Mouse (Mus musculus) midbrain, embryonic 13.5 days (tissue): ENCODE results near the gene 2010111I01Rik. TPM values are rescaled to one million over a fixed set of nuclear protein-coding genes. Genes with fewer than 3 reads are reported as not detected.
A peak's percentile ranks its signal among the peaks of the same experiment; 100 is the strongest.
"Not testable (repeated sequence)": the region's sequence is repeated elsewhere in the genome, so short reads cannot be mapped to it uniquely, and the experiment has no call there.

Experiments
- ATAC-seq: fragments of 200-750 bp; cut with Nextera tagmentation; 2 replicates; pipeline ENCODE4 v1.8.0; 2017; ENCODE audit warnings: mild to moderate bottlenecking, moderate TSS enrichment, moderate library complexity
- H3K27ac ChIP-seq: fragments of 300-500 bp; sonication (generic); 2 replicates; pipeline ENCODE4 v1.5.1; 2015; ENCODE audit warnings: inconsistent platforms, mild to moderate bottlenecking, moderate library complexity
- H3K27me3 ChIP-seq: fragments of 300-500 bp; sonication (generic); 2 replicates; pipeline ENCODE4 v1.6.1; 2015; ENCODE audit warnings: mild to moderate bottlenecking, inconsistent platforms
- H3K36me3 ChIP-seq: fragments of 300-500 bp; sonication (generic); 2 replicates; pipeline ENCODE4 v1.6.1; 2015; ENCODE audit warnings: mild to moderate bottlenecking, inconsistent platforms
- H3K4me1 ChIP-seq: fragments of 300-500 bp; sonication (generic); replicated peaks from 2 replicates; pipeline ENCODE4 v1.6.1; 2015; ENCODE audit warnings: inconsistent platforms
- H3K4me2 ChIP-seq: fragments of 300-500 bp; sonication (generic); replicated peaks from 2 replicates; pipeline ENCODE4 v1.6.1; 2015; ENCODE audit warnings: moderate library complexity, mild to moderate bottlenecking, inconsistent platforms
- H3K4me3 ChIP-seq: fragments of 300-500 bp; sonication (generic); replicated peaks from 2 replicates; pipeline ENCODE4 v1.5.1; 2015; ENCODE audit warnings: mild to moderate bottlenecking, inconsistent platforms
- H3K9ac ChIP-seq: fragments of 300-500 bp; sonication (generic); replicated peaks from 2 replicates; pipeline ENCODE4 v1.6.1; 2015; ENCODE audit warnings: mild to moderate bottlenecking, inconsistent platforms
- H3K9me3 ChIP-seq: fragments of 300-500 bp; sonication (generic); 2 replicates; pipeline ENCODE4 v1.6.1; 2016; ENCODE audit warnings: mild to moderate bottlenecking, inconsistent platforms
- WGBS: fragments of 180-500 bp; shearing (Covaris S2); methylation state at CpG from one replicate; pipeline ENCODE4 v1.1.7; 2015; 5-methylcytosine and 5-hydroxymethylcytosine counted together
- polyA plus RNA-seq: library from polyadenylated mRNA; unstranded; fragments of >200 nt; fragmentation: Nextera tagmentation; extraction: Ambion mirVana; gene quantifications from 2 replicates; pipeline ENCODE4 v1.2.1, GENCODE M21; 2015

The 2010111I01Rik gene
- polyA plus RNA-seq, 1 experiment from 2014 or later = 28.6 TPM

DNA sequence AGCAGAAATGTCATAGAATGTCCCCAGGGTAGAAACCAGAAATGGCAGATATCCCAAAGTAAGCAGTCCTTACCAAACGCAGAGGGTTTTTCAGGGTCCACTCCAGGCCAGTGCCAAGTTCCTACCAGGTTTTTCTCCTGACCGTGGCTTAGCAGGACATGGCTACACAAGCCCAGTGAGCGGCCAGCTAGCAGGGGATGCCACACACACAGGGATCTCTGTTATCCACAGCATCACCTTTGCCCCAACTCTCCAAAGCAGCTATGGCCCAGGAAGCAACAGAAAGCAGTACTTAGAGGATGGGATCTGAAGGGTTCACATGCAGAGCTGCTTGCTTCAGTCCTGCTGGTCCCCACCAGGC is 340.1 kb downstream of the 2010111I01Rik start:
- H3K4me3 ChIP-seq = no peak overlapping the region
- 59% methylated on average over 3 of the region's 3 CpGs for WGBS
- no peaks in the 10 kb centered on the region for H3K27me3 ChIP-seq
- ATAC-seq = no peak
- no peak overlapping the region for H3K4me2 ChIP-seq
- H3K4me1 ChIP-seq = peaks cover 11% of the 10 kb centered on the region
- no peak overlapping the region for H3K9ac ChIP-seq
- H3K9me3 ChIP-seq = no peaks in the 10 kb centered on the region
- H3K27ac ChIP-seq = no peak overlapping the region
- peaks cover 52% of the 10 kb centered on the region for H3K36me3 ChIP-seq

GRCm38 (mm10) chr13:63305160-63306011 is 340.7 kb downstream of the 2010111I01Rik start:
- Histone ChIP-seq H3K27ac (no peak overlapping the region), H3K9ac (no peak overlapping the region), H3K4me1 (peaks cover 11% of the 10 kb centered on the region), H3K9me3 (no peaks in the 10 kb centered on the region), H3K27me3 (no peaks in the 10 kb centered on the region), H3K36me3 (peaks cover 46% of the 10 kb centered on the region), H3K4me3 (no peak overlapping the region), H3K4me2 (no peak overlapping the region)
- whole genome bisulfite sequencing = 75% methylated on average over 16 of the region's 16 CpGs
- peak; percentile 46; the same call in 1 of the 2 replicates for ATAC-seq

DNA sequence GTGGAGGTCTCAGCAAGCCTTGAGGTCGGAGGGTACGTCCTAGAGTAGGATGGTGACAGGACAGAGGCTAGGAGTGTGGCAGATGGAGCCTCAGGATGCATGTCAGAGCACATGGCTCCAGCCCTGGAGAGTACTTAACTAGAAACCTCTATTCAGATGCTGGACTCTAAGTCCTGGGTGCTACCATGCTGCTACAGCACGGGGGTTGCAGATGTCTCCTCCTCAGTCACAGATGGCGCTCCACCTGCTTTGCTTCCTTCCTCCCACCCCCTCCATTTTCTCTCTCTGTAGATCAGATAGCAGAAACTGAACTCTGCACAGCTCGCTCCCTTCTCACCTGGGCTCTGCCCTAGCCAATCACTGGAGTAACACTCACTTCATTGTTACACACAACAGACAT is 342.1 kb downstream of the 2010111I01Rik start:
- ATAC-seq = no peak
- Histone ChIP-seq H3K4me2 (no peak overlapping the region), H3K27me3 (no peaks in the 10 kb centered on the region), H3K4me3 (no peak overlapping the region), H3K9me3 (no peaks in the 10 kb centered on the region), H3K27ac (no peak overlapping the region), H3K4me1 (peaks cover 7% of the 10 kb centered on the region), H3K9ac (no peak overlapping the region), H3K36me3 (peaks cover 33% of the 10 kb centered on the region)
- WGBS = 77% methylated on average over 5 of the region's 5 CpGs

- Histone ChIP-seq H3K4me2 (no peak overlapping the region), H3K27ac (no peak overlapping the region), H3K4me1 (0 out of 2 replicates have a peak, but pooled peaks cover 3% of the 10 kb centered on the region), H3K9me3 (no peaks in the 10 kb centered on the region), H3K4me3 (no peak overlapping the region), H3K27me3 (no peaks in the 10 kb centered on the region), H3K36me3 (peaks cover 19% of the 10 kb centered on the region), H3K9ac (no peak overlapping the region)
- WGBS = 83% methylated on average over 3 of the region's 3 CpGs
- no peak for ATAC-seq
These were observed 344.9 kb downstream of the 2010111I01Rik start for GRCm38 (mm10) chr13:63309563-63309962.

DNA sequence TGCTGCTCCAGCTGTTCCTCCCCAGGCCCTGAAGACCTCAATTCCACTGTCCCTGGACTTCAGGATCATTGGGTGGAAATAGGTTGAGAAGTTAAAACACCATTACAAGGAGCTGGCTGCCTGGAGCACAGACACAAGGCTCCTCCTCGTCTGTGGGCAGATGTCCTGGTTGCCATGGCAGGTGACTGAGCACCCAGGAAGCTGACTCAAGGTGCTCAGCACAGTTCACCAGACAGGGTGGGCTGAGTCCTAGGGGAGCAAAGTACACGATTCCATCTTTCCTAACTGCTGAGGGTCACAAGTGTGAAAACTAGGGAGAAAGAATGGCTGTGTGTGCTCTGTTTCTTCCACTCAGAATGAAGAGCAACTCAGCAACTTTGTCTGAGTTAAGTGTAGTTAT is 346.5 kb downstream of the 2010111I01Rik start:
- H3K9ac ChIP-seq = no peak overlapping the region
- peaks cover 21% of the 10 kb centered on the region for H3K36me3 ChIP-seq
- H3K9me3 ChIP-seq = no peaks in the 10 kb centered on the region
- H3K4me1 ChIP-seq = no peaks in the 10 kb centered on the region
- no peak overlapping the region for H3K27ac ChIP-seq
- WGBS = 84% methylated on average over 2 of the region's 2 CpGs
- H3K4me3 ChIP-seq = no peak overlapping the region
- H3K4me2 ChIP-seq = no peak overlapping the region
- no peak for ATAC-seq
- no peaks in the 10 kb centered on the region for H3K27me3 ChIP-seq

GRCm38 (mm10) chr13:63313247-63313646 is 348.6 kb downstream of the 2010111I01Rik start:
- 93% methylated on average over 1 of the region's 1 CpGs for WGBS
- H3K27ac ChIP-seq = no peak overlapping the region
- peaks cover 26% of the 10 kb centered on the region for H3K36me3 ChIP-seq
- H3K9me3 ChIP-seq = no peaks in the 10 kb centered on the region
- H3K27me3 ChIP-seq = no peaks in the 10 kb centered on the region
- peaks cover 9% of the 10 kb centered on the region; the same call in 1 of the 2 replicates for H3K4me1 ChIP-seq
- no peak overlapping the region for H3K4me2 ChIP-seq
- ATAC-seq = no peak
- no peak overlapping the region for H3K9ac ChIP-seq
- no peak overlapping the region for H3K4me3 ChIP-seq

GRCm38 (mm10) chr13:63313748-63314607 is 349.3 kb downstream of the 2010111I01Rik start:
- 89% methylated on average over 12 of the region's 12 CpGs for WGBS
- Histone ChIP-seq H3K27me3 (no peaks in the 10 kb centered on the region), H3K9ac (no peak overlapping the region), H3K36me3 (peaks cover 23% of the 10 kb centered on the region), H3K4me1 (peaks cover 9% of the 10 kb centered on the region; the same call in 1 of the 2 replicates), H3K9me3 (no peaks in the 10 kb centered on the region), H3K4me2 (no peak overlapping the region), H3K4me3 (no peak overlapping the region), H3K27ac (no peak overlapping the region)
- no peak for ATAC-seq

DNA sequence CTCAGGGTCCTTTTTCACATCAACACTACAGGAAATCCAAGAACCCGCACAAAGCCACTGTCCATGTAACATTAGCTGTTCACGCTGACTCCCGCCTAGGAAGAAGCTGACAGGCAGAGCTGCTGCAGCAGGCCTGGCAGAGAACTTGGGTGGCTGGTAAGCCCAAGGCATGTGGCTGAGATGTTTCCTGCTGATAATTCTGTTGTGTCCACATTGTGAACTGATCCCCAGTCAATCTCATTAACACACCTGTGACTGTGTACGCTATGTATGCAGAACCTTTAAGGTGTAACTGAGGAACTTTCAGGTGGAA is 349.9 kb downstream of the 2010111I01Rik start:
- no peak overlapping the region for H3K27ac ChIP-seq
- no peak overlapping the region for H3K4me3 ChIP-seq
- peaks cover 9% of the 10 kb centered on the region; the same call in 1 of the 2 replicates for H3K4me1 ChIP-seq
- H3K9ac ChIP-seq = no peak overlapping the region
- no peaks in the 10 kb centered on the region for H3K9me3 ChIP-seq
- H3K4me2 ChIP-seq = no peak overlapping the region
- peaks cover 23% of the 10 kb centered on the region for H3K36me3 ChIP-seq
- WGBS = 91% methylated on average over 4 of the region's 4 CpGs
- no peaks in the 10 kb centered on the region for H3K27me3 ChIP-seq
- no peak for ATAC-seq

DNA sequence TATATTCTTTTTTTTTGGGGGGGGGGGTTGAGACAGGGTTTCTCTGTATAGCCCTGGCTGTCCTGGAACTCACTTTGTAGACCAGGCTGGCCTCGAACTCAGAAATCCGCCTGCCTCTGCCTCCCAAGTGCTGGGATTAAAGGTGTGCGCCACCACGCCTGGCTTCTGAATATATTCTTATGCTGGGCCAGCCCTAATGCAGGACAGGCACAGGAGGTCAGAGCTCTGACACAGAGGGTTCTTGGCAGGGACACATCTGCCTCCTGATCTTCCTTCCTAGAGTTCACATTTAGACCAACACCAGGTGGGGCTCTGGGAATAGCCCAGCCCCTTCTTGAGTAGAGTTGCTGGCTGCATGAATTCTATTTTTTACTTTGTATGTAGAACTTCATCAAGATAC is 350.4 kb downstream of the 2010111I01Rik start:
- not testable (repeated sequence) for H3K4me1 ChIP-seq, H3K9me3 ChIP-seq, H3K27me3 ChIP-seq, ATAC-seq, H3K4me2 ChIP-seq, H3K4me3 ChIP-seq, H3K27ac ChIP-seq, H3K9ac ChIP-seq
- WGBS = 97% methylated on average over 4 of the region's 4 CpGs
- H3K36me3 ChIP-seq = peaks cover 23% of the 10 kb centered on the region

GRCm38 (mm10) chr13:63315777-63316176 is 351.1 kb downstream of the 2010111I01Rik start:
- H3K9me3 ChIP-seq = no peaks in the 10 kb centered on the region
- no peak overlapping the region for H3K4me2 ChIP-seq
- no peaks in the 10 kb centered on the region for H3K27me3 ChIP-seq
- ATAC-seq = no peak
- peaks cover 9% of the 10 kb centered on the region; the same call in 1 of the 2 replicates for H3K4me1 ChIP-seq
- 86% methylated on average over 6 of the region's 6 CpGs for WGBS
- no peak overlapping the region for H3K4me3 ChIP-seq
- H3K9ac ChIP-seq = no peak overlapping the region
- no peak overlapping the region for H3K27ac ChIP-seq
- peaks cover 26% of the 10 kb centered on the region for H3K36me3 ChIP-seq

- H3K27ac ChIP-seq = no peak overlapping the region
- peaks cover 9% of the 10 kb centered on the region; the same call in 1 of the 2 replicates for H3K4me1 ChIP-seq
- no peak overlapping the region for H3K4me3 ChIP-seq
- H3K9ac ChIP-seq = no peak overlapping the region
- peaks cover 26% of the 10 kb centered on the region for H3K36me3 ChIP-seq
- 90% methylated on average over 5 of the region's 5 CpGs for WGBS
- no peaks in the 10 kb centered on the region for H3K9me3 ChIP-seq
- ATAC-seq = no peak
- no peaks in the 10 kb centered on the region for H3K27me3 ChIP-seq
- H3K4me2 ChIP-seq = no peak overlapping the region
These were observed 351.7 kb downstream of the 2010111I01Rik start for GRCm38 (mm10) chr13:63316407-63316806.

GRCm38 (mm10) chr13:63317681-63318104 is 353.0 kb downstream of the 2010111I01Rik start:
- no peak overlapping the region for H3K4me2 ChIP-seq
- H3K27ac ChIP-seq = no peak overlapping the region
- H3K27me3 ChIP-seq = no peaks in the 10 kb centered on the region
- H3K4me1 ChIP-seq = peaks cover 13% of the 10 kb centered on the region; the same call in 1 of the 2 replicates
- ATAC-seq = no peak
- no peak overlapping the region for H3K4me3 ChIP-seq
- peaks cover 17% of the 10 kb centered on the region for H3K36me3 ChIP-seq
- no peak overlapping the region for H3K9ac ChIP-seq
- no peaks in the 10 kb centered on the region for H3K9me3 ChIP-seq
- WGBS = 70% methylated on average over 7 of the region's 7 CpGs
